Mouse (Mus musculus): ENCODE data around the gene Actn4.

GRCm38 (mm10) chr7:28945416-28946270 is 16.5 kb downstream of the Actn4 start:
- TF ChIP-seq POLR2A (IDR thresholded peaks at IDR 0.05; ENCODE audit: borderline replicate concordance, insufficient read depth, low read length) (no peak), CTCF (IDR thresholded peaks at IDR 0.05; ENCODE audit: borderline replicate concordance, insufficient read depth, low read depth, low read length) (no peak)

Data from cerebellum, adult 2 months (tissue).